Mouse (Mus musculus) lung, postnatal 0 days (tissue): Measurements from ENCODE around the gene Slc7a6.

Source experiments
- CTCF ChIP-seq: IDR thresholded peaks from 2 replicates; pipeline ENCODE4 v1.5.1; 2016; ENCODE audit warnings: antibody characterized with exemption, mild to moderate bottlenecking
- EP300 ChIP-seq: IDR thresholded peaks from 2 replicates; pipeline ENCODE4 v1.6.1; 2016; ENCODE audit warnings: antibody characterized with exemption, mild to moderate bottlenecking, control low read depth

- TF ChIP-seq EP300 (no peak), CTCF (no peak)
Observed at GRCm38 (mm10) chr8:106237106-106237505, 68.4 kb downstream of the Slc7a6 start.
